Mouse (Mus musculus) spleen, postnatal 36 days (tissue): ENCODE data around the gene Ccdc57.

Source experiments
- DNase-seq, 2 experiments: peaks; one replicate each; pipeline ENCODE4 v3.0.0; 2022; ENCODE audit warnings: low spot score in 2 of 2, mixed read lengths in 1 of 2

The Ccdc57 gene

DNA sequence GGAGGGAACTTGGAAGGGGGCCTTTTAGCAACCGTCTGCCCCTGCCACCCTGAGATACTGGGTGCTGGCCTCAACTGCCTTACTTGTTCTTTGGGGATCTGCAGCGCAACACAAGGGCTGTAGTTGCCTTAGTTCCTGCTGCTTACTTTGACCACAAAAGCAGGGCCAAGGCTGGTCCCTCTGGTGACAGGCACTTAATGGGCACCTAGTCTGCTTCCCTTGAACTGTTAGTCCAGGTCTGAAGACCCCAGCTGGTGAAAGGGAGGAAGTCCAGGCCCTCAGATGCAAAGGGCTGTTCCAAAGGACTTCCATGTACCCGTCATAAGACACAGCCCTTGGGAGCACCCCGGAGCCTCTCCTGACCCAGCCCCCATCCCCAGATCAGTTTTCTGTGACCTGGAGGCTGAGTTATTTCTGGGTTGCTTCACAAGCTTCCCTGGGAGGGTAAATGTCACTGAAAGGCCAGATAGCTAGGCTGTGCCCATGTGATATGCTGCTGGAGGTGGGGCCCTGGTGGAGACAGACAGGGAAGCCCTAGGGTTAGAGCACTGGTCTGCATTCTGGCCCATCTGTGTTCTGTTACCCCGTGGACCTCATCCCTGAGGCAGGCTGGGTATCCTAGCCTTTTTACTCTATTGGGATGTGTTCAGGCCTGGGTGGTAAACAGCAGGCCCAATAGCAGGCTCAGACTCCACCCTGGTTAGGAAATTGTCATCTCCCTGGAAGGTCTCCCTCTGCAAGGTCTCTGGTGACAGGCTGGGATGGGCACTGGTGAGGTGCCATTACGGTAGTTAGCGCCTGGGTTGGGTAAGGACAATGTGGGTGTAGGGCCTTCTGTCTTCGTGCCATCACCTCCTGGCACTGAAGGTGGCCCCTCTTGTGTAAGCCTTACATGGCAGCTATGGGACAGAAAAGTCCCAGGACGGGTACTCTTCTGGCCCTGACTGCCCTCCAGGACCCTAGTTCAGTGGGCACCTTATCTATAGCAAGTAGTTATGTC, 19.4 kb upstream of the Ccdc57 start:
- peak in 1 of 2 experiments; percentile 50 for DNase-seq

DNA sequence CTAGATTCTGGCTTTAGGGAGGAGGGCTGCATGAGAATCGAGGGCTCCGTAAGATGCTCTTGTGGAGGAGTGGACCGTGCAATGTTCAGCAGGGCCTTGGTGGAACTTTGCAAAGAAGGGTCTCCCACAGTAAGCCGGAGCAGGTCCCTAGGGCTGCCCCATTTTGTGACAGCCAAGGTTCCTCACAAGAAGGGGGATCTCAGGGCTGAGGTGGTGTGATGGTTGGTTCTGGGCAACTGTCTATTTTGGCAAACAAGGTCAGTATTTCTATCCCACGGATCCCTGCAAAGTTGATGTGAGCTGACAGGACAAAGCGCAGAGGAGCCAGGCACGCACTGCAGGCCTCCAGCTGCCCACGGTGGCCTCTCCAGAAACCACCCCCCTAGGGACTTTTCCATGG, 18.6 kb upstream of the Ccdc57 start:
- DNase-seq, result no peak

DNA sequence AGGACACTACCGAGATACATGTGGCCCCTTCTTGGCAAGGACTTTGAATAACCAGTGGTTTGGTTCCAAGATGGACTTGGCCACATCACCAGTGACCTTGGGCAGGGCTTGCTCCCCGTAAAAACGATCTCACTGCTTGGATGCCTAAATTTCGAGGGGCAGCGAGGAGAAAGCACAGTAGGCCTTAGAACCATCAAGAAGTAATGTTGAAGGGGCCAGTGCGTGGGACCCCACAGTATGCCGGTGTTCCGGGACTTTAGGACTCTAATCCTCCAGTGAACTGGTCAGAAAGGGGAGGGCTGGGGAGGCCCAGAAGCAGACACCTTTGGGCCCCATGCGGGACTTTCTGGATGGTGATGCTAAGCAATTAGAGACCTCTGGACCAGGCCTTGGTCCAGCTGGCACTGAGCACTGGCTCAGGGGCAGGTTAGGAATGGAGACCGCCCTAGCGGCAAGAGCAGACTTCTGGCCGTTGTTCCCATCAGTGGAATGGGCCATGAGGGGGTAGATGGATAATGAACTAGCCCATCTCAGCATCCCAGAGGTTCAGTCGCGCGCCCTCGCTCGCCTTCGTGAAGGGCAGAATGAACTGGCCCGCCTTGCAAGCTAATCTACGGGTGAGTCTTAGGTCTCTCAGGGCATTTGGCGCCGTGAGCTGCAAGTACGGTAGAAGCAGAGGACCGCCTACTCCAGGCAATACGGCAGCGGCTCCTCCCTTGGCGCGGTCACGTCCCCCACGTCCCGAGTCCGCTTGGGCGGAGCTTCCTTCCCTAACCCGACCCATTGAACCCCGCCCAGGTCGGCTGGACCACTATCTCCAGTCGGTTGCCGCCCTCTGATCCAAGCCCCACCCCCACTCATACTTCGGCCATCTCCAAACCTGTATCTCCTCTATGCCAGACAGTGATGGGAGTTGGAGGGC, 17.9 kb upstream of the Ccdc57 start:
- DNase-seq, result peak; percentile 85 to 93

DNA sequence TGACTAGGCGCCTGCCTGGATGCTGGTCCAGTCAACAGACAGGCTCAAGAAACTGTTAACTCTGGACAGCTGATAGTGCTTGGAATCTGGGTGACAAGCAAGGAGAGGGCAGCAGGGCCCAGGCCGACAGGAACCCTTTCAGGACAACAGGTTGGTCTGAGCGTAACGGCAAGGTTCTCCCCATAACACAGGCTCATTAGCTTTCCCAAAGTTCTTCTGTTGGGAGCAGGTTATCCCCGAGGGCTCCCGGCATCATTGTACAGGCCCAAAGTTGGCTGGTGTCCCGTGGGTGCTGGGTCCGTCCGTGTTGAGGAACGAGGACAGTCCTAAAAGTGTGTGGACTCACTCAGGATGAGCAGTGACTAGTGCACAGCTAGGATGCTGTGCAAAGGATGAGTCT, 17.2 kb upstream of the Ccdc57 start:
- no peak for DNase-seq

DNA sequence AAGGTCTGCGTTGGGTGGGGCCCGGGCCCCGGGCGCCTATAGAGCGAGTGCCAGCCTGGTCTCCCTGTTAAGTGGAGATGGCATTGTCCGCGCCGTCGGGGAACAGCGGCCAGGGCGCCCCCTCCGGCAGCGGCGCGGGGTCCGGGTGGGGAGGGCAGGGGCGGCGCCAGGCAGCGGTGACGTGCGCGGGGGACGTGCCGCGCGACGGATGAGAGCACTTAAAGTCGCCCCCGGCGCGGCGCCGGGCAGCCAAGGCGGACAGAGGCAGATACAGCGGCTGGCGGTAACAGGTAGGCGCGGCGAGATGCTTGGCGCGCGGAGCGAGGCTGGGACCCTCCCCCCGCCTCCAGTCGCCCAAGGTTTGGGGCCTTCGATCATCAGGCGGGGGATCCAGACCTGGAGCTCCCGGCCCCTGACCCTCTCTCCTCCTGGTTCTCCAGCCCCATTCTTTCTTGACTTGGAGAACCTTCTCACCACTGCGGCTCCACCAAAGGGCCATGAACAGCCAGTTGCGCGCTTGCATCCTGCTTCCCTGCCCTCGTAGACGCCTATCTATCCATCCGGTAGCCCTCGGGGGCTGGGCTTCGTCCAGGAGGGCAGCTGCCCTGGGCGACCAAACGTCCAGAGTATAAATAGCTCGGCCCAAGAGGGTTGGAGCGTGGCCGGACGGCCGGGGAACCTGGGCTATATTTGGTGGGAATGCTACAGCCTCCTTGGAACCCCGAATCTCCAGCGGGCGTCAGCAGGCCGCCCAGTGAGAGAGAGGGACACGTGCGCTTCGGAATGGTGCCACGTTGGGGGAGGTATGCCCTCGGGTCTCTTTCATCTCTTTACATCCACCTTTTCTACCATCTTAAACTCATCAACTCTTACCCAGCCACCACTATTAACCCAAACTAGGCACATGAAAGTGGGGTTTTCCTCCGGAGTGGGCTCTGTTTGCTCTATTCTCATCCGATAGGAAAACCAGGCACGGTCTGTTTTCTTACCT, 16.5 kb upstream of the Ccdc57 start:
- peak; percentile 31 to 44 for DNase-seq

DNA sequence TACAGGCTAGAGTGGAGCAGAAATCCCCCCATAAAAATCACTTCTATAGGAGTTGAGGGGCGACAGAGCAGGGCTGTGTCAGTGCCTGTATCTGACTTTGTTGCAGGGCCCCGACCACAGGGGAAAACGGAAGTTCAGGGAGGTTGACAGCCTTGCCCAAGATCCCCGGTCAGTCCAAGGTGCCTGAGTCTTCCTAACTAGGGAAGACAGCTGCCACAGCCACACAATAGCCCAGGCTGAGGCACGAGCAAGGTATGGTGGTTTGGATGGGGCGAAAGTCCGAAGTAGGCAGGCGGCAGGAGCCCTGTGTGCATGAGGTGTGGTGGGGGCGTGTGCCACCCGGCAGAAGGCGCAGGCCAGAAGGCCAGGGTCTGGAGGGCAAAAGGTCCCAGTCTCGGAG, 15.7 kb upstream of the Ccdc57 start, which contains the start of gene Slc16a3:
Slc16a3 (plus strand) TSS at position 153 of the 400 bp plus-strand sequence.
- DNase-seq, result no peak

DNA sequence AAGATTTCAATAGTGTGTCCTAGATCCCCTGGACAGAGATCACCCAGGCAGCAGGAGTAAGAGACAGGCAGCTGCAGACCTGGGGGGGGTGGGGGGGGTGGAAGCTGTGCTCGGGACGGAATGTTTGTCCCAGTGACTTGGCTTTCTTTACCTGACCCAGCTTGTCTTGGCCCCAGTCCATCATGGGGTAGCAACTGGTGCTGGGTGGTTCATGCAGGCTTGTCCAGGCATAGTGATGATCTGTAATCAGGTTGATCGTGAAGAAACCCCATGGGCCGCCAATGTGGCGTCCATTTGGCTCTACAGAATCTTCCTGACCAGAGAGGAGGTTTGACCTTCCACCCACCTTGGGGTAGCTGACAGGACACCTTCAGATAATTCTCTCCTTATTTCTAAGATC, 13.3 kb upstream of the Ccdc57 start:
- DNase-seq, result no peak

DNA sequence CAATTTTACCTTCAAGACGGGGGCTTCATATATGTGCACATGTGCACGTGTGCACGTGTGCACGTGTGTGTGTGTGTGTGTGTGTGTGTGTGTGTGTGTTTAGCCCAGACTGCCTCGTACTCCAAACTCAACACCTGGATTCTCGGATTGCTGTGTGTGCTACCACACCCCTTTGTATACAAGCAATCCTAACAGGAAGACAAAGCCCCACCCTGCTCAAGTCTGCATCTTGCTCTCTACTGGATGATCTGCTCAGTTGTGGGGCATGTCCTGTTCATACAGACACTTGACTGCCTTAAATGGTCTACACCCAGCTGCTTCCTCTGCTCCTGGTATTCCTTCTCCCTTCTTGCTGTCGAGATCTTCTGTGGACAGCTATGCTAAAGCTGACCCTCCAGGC, 12.6 kb upstream of the Ccdc57 start:
- no peak for DNase-seq

DNA sequence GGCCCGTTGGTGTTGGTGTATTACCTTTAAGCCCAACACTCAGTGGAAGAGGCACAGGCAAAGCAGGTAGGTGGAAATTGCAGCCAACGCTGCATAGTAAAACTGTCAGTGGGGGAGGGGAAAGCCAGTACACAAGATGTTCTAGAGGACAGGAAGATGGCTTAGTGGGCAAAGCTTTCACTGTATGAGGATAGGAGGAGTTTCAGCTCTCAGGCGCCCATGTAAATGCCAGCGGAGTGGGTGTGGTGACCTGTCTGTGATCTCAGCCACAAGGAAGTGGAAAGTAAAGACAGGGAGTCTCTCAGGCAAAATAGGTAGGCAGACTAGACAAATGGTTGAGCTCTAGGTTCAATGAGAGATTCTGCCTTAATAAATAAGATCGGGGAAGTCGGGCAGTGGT, 8.3 kb upstream of the Ccdc57 start:
- no peak for DNase-seq

DNA sequence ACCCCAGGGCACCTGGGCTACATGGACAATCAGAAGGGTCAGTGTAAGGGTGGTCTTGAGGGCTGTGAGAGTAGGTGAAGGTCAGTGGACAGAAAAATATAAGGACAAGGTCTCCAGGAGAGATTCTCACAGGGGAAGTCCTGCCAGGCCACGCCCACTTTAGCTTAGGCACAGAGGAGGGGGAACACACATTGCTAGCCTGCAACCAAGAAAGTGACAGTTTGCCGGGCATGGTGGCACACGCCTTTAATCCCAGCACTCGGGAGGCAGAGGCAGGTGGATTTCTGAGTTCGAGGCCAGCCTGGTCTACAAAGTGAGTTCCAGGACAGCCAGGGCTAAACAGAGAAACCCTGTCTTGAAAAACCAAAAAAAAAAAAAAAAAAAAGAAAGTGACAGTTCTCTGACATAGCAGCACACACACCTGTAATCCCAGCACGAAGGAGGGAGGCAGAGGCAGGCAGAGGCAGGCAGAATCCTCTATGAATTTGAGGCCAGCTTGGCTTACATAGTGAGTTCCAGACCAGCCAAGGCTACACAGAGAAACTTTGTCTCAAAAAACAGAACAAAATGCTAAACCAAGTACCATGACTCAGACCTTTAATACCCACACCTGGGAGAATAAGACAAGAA, 7.2 kb upstream of the Ccdc57 start:
- no peak for DNase-seq

DNA sequence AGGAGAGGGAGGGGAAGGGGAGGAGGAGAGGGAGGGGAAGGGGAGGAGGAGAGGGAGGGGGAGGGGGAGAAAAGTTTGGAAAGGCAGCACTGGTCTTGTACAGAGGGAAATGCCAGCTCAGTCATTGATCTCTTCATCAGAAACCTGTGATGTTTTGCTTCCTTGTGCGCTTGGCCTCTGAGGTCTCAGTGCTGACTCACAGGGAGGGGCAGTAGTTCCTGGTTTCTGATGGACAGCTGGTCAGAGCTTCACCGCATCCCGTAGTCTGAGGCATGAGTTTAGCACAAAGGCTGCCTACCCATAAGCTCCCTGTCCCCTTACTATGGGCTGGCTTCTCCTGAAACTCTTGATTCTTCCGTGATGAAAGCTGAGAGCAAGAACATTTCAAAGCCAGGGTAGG, 6.1 kb upstream of the Ccdc57 start:
- DNase-seq, result no peak

DNA sequence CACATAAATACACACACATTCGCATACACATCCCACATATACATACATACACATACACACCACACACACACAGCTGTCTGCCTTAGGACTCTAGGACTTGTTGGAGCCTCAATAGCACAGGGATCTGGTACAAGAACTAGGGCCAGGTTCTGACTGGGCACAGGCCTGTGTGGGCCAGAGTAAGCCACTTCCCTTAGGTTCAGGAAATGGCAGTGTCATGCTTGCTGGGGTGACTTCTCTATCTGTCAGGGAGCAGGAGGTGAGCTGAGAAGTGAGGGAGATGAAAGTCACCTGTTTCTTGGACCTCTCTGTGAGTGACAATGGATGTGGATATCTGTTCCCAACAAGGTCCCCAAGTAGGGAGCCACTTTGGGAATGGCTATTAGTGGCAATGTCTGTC, 5.3 kb upstream of the Ccdc57 start:
- no peak for DNase-seq

DNA sequence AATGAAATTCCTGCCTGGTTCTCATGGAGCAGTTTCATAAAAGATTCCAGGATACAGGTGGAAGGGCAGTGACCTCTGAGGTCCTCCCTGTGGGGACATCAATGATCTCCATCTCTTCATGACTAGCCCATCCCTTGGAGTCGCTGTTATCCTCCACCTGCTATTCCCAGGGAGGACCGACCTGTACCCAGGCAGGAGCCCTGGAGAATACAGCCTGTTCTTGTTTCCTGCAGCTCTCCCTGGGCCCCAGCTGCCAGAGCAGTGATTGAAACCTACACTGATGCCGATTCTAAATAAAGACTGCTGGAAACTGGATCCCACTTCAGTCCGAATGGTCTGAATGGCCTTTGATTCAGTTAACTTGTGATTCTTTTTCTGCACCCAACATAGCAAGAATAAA, 1.2 kb downstream of the Ccdc57 start:
- DNase-seq, result no peak

DNA sequence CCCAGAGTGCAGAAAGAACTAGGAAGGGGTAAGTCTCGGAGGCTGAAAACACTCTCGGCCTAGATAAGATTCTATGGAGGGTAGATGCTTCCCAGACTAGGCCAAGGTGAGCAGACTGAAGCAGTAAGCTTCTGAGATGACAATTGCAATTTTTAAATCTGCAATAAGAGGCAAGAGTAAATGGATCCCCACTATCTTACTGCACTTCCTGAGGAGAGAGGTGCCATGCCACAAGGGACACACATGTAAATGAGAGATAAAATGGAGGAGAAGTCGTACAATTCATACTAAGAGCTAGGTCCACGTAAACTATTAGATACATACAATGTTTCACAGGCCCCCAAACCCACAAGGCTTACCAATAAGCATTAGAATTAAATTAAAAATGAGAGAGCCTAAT, 4.2 kb downstream of the Ccdc57 start:
- DNase-seq, result no peak

DNA sequence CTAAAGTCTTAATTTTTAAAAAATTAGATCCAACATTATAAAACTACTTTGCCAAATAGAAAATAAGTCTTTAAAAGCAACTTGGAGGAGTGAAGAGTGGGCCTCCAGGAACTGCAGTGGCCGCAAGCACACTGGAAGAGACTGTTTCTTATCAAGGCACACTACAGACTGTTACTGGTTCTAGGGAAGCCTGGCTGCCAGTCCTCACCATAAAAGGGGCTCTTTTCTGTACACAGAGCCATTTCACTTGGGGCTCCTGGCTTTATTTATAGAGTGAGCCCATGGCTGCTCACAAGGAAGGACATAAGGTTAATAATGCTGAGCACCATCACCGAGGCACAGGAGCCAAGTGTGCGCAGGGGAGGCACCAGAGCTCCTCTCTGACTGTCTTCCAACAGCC, 10.1 kb downstream of the Ccdc57 start:
- no peak for DNase-seq

DNA sequence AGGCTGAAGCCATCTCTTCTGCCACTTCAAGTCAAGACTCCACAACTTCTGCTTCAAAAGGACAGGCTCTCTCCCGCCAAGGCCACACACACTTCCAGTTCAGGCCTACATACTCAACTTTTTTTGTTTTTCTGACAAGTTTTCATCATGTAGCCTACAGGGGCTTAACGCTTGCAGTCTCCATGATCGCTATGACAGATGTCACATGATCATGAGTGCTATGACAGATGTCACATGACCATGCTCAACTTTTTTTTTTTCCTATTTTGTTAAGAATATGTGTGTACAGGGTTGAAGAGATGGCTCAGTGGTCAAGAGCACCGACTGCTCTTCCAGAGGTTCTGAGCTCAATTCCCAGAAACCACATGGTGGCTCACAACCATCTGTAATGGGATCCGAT, 14.9 kb downstream of the Ccdc57 start:
- DNase-seq, result no peak

DNA sequence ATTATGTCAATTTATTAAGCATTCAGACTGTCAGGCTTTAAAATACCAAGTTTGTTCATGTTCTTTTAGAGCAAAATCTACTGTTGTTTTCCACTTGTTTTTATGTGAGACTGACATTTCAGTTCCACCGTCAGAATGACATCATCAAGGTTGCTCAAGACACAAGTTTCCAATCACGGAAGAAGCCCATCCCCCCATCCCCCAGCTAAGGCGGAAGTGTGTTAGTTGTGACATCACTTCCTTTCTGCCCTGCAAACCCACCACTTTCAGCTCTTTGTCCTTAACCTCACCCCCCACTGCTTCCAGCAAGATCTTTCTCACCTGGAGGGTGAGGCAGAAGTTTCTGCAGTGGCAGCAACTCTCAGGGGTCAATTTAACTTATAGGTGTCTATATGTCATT, 16.2 kb downstream of the Ccdc57 start:
- peak in 1 of 2 experiments; percentile 41 for DNase-seq

DNA sequence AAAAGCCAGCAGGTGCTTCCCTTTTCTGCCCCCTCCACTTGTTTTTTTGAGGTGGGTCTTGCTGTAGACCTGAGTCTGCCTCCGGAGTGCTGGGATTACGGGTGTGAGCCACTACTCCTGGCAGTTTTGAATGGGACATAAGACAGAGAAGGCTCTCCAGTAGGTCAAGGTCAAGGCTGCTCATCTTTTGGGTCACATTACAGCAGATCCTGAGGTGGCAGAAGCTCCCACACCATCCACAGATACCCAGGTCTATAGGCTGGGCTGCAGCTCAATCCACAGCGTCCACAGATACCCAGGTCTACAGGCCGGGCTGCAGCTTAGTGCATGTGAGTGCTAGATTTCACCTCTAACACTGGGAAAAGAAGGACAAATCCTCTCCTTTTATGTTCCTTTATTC, 18.9 kb downstream of the Ccdc57 start:
- no peak for DNase-seq

DNA sequence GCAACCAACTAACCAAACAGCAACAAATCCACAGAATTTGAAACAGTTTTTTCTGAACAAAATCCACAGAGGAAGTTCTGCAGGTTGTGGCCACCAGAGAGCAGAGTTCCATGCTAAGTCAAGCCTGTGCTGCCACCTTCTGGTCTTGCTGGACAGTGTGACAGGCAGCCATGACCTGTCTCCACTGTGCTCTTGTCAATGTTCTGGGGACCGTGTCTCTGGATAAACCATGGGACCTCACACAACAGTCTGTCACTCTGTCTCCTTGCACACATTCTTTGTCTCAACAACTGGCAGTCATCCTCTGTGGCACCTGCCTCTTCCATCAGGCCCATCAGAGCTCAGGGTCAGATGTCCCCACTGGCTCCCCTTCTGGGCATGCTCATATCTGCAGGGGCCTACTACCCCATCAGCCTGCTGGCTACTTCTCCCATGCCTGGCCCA, 27.2 kb downstream of the Ccdc57 start:
- DNase-seq, result peak; percentile 71 to 74

DNA sequence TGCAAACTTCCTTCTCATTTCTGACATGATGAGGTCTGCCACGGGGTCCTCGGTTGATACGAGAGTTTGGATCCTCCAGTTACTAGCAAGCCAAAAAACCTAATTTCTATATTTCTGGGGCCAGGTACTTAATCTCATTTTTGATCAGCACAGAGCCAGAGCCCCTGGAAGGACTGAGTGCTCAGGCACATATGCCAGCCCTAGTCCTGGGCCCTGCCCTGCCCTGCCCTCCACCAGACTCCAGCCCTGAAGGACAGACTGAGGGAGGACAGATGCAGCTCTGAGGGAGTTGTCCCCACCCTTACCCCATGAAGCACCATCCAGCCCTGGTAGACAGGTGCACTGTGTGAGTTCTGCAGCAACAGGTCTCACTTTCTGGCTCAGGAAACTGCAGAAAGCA, 28.1 kb downstream of the Ccdc57 start:
- DNase-seq, result no peak
